Mouse (Mus musculus): ENCODE measurements around the gene Pik3cg. TPM values are rescaled to one million over a fixed set of nuclear protein-coding genes. Genes with fewer than 3 reads are reported as not detected.
"Not testable (repeated sequence)": the region's sequence is repeated elsewhere in the genome, so short reads cannot be mapped to it uniquely, and the experiment has no call there.

The Pik3cg gene
- 2.6 and 2.9 TPM in 2 replicates for polyA plus RNA-seq (2015; fragmentation: Nextera tagmentation; extraction: Ambion mirVana)

DNA sequence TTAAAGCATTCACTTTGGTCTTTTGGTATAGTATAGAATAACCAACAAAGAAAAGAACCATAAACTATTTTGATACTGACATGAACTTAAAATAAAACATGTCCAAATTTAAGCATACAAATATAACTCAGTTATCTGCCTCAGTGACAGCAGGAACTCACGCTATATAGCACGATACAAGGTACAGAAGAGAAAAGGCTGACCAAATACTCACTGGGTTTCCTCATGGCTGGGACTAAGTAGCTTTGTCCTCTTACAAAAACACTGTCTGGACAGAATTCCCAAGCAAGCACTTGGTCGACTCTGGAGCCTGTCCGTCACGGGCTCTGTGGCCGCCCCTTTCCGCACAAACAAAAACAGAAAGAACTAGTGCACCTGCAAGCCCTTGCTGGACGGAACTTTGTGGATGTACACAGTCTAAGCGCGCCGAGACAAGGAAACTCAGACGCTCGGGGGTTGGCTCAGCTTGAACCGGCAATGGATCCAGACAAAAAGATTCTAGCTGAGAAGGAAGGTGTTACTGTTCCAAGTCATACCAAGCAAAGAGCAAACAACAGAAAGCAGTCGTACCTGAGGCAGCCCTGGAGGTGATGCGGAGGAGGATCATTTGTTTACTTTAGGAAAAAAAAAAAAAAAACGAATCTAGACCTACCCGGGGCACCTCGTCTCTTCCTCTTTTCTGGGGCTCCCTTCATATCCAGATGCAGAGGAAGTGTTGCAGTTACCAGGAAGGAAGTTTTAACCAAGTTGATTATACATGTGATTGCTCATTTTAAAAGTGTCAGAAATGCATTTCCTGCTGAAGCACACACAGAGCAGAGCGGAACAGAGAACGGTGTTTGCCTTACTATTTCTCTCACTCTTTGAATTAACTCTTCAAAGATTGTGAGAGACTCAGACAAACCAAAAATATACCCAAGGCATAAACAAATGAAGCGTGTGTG is at the start of gene Pik3cg:
TSS of gene Pik3cg (minus strand) at position 712 of the 944 bp plus-strand sequence.
- peak; percentile 53 for ATAC-seq (ENCODE audit: insufficient read depth, low FRiP score, low read depth)
- Histone ChIP-seq H3K36me3 (no peaks in the 10 kb centered on the region), H3K27ac (peak within 1 kb of the TSS; percentile 61; the same call in 1 of the 2 replicates), H3K4me3 (replicated peaks) (peak within 1 kb of the TSS; percentile 32), H3K4me2 (peak within 1 kb of the TSS; percentile 46), H3K4me1 (no peaks in the 10 kb centered on the region), H3K9me3 (no peaks in the 10 kb centered on the region), H3K27me3 (replicated peaks) (no peaks in the 10 kb centered on the region), H3K9ac (no peak within 1 kb of the TSS)
- 34% methylated on average over 22 of the region's 22 CpGs for WGBS

DNA sequence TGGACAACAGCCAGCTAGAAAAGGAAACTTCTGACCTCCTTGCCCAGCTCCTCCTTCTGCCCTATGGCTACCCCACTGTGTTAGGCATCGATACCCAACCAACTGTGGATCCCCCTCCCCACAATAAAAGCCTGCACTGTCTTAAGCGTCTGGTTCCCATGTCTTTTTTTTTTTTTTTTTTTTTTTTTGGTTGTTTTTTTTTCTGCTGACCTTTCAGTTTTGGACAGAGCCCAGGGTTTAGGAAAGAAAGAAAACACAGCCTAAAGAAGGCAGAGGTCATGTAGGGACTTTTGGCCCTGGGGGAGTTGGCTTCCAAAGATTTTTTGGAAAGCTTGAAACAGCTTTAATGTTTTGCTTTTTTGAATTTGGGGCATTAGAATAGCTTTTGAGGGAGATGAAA is 40.0 kb upstream of the Pik3cg start:
- no peaks in the 10 kb centered on the region for H3K27me3 ChIP-seq (replicated peaks)
- no peak overlapping the region for H3K4me3 ChIP-seq (replicated peaks)
- no peak for ATAC-seq (ENCODE audit: insufficient read depth, low FRiP score, low read depth)
- no peaks in the 10 kb centered on the region for H3K4me1 ChIP-seq
- H3K9me3 ChIP-seq: no peaks in the 10 kb centered on the region
- no peak overlapping the region for H3K27ac ChIP-seq
- WGBS: 53% methylated on average over 2 of the region's 2 CpGs
- H3K4me2 ChIP-seq: no peak overlapping the region
- no peaks in the 10 kb centered on the region for H3K36me3 ChIP-seq
- no peak overlapping the region for H3K9ac ChIP-seq

DNA sequence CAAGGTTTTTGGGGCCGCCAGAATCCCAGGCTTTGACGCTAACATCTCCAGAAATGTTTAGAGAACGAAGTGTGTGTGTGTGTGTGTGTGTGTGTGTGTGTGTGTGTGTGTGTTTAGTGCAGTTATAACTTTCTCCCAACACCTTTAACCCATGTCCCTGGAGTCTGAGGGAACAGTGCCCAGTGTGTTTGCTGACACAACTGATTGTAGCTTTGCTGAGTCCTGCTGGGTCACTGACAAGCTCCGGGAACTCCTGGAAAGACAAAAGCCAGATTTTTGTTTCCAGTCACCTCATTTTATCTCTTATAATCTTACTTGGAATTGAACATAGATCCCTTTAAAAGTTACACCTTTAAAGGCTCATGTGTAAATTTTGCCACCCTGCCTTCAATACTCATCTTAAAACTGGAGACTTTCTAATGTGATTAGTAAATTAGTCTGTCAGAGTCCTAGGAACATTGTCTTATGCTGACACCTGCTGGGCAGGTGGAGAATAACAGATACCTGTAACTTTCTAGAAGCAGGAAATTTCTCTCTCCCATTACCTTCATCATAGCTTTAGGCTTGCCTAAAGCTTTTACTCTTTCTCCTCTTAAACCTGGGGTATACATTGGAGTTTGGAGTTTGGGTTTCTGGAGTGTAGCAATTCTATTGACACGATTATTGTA is 37.2 kb upstream of the Pik3cg start:
- 58% methylated on average over 5 of the region's 5 CpGs for WGBS
- no peaks in the 10 kb centered on the region for H3K9me3 ChIP-seq
- ATAC-seq (ENCODE audit: insufficient read depth, low FRiP score, low read depth): no peak
- H3K27ac ChIP-seq: no peak overlapping the region
- H3K4me2 ChIP-seq: no peak overlapping the region
- H3K4me1 ChIP-seq: no peaks in the 10 kb centered on the region
- no peak overlapping the region for H3K4me3 ChIP-seq (replicated peaks)
- H3K9ac ChIP-seq: no peak overlapping the region
- H3K27me3 ChIP-seq (replicated peaks): no peaks in the 10 kb centered on the region
- no peaks in the 10 kb centered on the region for H3K36me3 ChIP-seq

DNA sequence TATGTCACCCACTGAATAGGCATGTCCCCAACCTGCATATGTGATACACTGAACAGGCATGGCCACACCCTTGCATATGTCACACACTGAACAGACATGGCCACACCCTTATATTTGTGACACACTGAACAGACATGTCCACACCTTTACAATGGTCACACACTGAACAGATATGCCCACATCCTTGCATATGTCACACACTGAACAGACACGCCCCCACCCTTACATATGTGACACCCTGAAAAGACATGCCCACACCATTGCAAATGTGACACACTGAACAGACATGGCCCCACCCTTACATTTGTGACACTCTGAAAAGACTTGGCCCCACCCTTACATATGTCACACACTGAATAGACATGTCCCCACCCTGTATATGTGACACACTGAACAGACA is 35.1 kb upstream of the Pik3cg start:
- no peak overlapping the region for H3K9ac ChIP-seq
- no peak overlapping the region for H3K4me3 ChIP-seq (replicated peaks)
- 77% methylated on average over 1 of the region's 1 CpGs for WGBS
- H3K27ac ChIP-seq: no peak overlapping the region
- H3K9me3 ChIP-seq: no peaks in the 10 kb centered on the region
- ATAC-seq (ENCODE audit: insufficient read depth, low FRiP score, low read depth): no peak
- no peak overlapping the region for H3K4me2 ChIP-seq
- no peaks in the 10 kb centered on the region for H3K36me3 ChIP-seq
- no peaks in the 10 kb centered on the region for H3K4me1 ChIP-seq
- H3K27me3 ChIP-seq (replicated peaks): no peaks in the 10 kb centered on the region

DNA sequence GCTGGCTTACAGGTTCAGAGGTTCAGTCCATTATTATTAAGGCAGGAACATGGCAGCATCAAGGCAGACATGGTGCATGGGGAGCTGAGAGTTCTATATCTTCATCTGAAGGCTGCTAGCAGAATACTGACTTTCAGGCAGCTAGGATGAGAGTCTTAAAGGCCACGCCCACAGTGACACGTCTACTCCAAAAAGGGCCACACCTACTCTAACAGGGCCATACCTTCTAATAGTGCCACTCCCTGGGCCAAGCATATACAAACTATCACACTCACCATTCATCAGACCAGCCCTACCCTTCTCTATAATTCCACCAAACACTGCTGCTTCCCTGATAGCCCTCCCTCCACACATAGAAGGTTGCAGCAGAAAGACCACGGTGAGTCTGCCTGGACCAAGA is 30.7 kb upstream of the Pik3cg start:
- H3K9me3 ChIP-seq; H3K4me3 ChIP-seq (replicated peaks); H3K4me1 ChIP-seq; H3K4me2 ChIP-seq; ATAC-seq (ENCODE audit: insufficient read depth, low FRiP score, low read depth); H3K27me3 ChIP-seq (replicated peaks); H3K27ac ChIP-seq; H3K9ac ChIP-seq; H3K36me3 ChIP-seq: not testable (repeated sequence)
- WGBS: 63% methylated on average over 3 of the region's 3 CpGs

DNA sequence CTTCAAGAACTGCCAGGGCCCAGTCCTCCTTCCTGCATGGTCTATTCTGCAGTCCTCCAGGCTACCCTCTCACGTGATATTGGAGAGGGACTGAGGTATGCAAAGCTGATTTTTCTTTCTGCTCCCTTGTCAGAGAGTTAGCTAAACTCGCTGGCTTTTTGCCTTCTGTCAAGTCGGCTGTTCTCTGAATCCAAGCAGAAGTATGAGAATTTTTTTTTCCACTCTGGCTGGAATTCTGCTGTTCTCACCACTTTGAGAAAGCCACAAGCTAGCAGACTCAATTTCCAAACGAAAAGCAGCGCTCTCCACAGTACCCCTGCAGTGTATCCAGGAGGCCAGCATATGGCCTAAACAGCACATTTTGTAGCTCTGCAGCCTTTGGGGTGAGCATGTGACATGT is 30.0 kb upstream of the Pik3cg start:
- Histone ChIP-seq H3K27me3 (replicated peaks) (no peaks in the 10 kb centered on the region), H3K4me3 (replicated peaks) (no peak overlapping the region), H3K9me3 (no peaks in the 10 kb centered on the region), H3K27ac (peak overlapping the region; percentile 61; the same call in 1 of the 2 replicates), H3K4me2 (no peak overlapping the region), H3K9ac (no peak overlapping the region), H3K36me3 (no peaks in the 10 kb centered on the region), H3K4me1 (no peaks in the 10 kb centered on the region)
- no peak for ATAC-seq (ENCODE audit: insufficient read depth, low FRiP score, low read depth)
- WGBS: 38% methylated on average over 5 of the region's 5 CpGs

DNA sequence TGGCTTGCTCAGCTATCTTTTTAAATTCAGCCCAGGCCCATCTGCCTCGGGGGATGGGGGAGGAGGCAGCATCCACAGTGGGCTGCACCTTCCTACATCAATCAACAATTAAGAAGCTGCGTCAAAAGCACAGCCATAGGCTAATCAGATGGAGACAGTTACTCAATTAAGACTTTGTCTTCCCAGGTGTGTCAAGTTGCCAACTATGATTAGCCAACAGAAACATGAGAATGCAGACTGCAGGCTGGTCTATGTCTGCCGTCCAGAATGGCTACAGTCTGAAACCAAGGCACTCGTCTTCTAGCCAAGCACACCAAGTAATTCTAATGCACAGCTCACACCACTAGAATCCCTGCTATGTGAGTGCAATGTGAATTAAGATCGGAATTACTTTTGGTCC is 29.4 kb upstream of the Pik3cg start:
- H3K27me3 ChIP-seq (replicated peaks): no peaks in the 10 kb centered on the region
- 56% methylated on average over 5 of the region's 5 CpGs for WGBS
- H3K4me3 ChIP-seq (replicated peaks): no peak overlapping the region
- H3K4me1 ChIP-seq: no peaks in the 10 kb centered on the region
- no peak overlapping the region for H3K4me2 ChIP-seq
- 0 out of 2 replicates have a peak overlapping the region, but pooled peaks have one; percentile 21 for H3K27ac ChIP-seq
- no peak overlapping the region for H3K9ac ChIP-seq
- no peak for ATAC-seq (ENCODE audit: insufficient read depth, low FRiP score, low read depth)
- H3K9me3 ChIP-seq: no peaks in the 10 kb centered on the region
- H3K36me3 ChIP-seq: no peaks in the 10 kb centered on the region

DNA sequence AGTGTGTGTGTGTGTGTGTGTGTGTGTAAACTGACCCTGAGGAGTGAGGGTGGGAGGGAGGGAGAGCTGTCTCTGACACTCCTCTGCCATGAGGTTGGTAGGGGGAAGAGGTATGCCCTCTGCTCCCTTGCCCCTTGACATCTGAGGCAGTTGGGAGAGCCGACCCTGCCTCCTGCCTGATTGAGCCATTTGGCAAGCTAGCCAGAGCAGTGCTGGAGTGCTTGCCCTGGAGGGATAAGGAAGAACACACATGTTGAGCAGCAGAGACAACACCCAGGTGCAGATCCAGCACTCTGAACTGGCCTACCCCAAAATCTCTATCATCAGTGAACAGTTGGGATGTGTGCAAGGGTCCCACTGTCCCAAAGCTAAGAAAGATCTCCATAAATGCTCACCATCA is 28.7 kb upstream of the Pik3cg start:
- WGBS: 35% methylated on average over 1 of the region's 1 CpGs
- Histone ChIP-seq H3K4me2 (no peak overlapping the region), H3K4me1 (no peaks in the 10 kb centered on the region), H3K4me3 (replicated peaks) (no peak overlapping the region), H3K9me3 (no peaks in the 10 kb centered on the region), H3K9ac (no peak overlapping the region), H3K27me3 (replicated peaks) (no peaks in the 10 kb centered on the region), H3K36me3 (no peaks in the 10 kb centered on the region), H3K27ac (no peak overlapping the region)
- no peak for ATAC-seq (ENCODE audit: insufficient read depth, low FRiP score, low read depth)

DNA sequence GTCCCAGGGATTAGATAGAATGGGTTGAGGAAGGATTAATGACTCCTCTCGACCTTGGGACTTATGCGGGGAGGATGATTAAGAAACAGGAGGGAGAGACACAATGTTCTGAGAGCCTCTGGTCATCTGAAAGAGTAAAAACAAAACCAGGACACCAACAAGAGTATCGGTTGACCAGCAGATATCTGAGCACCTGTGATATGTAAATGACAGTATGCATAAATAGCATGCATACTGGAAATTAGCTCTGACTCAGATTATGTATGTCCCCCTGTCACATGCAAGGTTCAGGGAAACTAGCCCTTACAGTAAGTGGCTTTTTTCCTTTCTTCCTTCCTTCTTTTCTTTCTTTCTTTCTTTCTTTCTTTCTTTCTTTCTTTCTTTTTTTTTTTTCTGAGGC is 28.0 kb upstream of the Pik3cg start:
- 81% methylated on average over 3 of the region's 3 CpGs for WGBS
- no peak overlapping the region for H3K4me2 ChIP-seq
- H3K27ac ChIP-seq: no peak overlapping the region
- H3K9me3 ChIP-seq: no peaks in the 10 kb centered on the region
- H3K9ac ChIP-seq: no peak overlapping the region
- no peak for ATAC-seq (ENCODE audit: insufficient read depth, low FRiP score, low read depth)
- H3K27me3 ChIP-seq (replicated peaks): no peaks in the 10 kb centered on the region
- no peaks in the 10 kb centered on the region for H3K36me3 ChIP-seq
- H3K4me1 ChIP-seq: no peaks in the 10 kb centered on the region
- H3K4me3 ChIP-seq (replicated peaks): no peak overlapping the region

DNA sequence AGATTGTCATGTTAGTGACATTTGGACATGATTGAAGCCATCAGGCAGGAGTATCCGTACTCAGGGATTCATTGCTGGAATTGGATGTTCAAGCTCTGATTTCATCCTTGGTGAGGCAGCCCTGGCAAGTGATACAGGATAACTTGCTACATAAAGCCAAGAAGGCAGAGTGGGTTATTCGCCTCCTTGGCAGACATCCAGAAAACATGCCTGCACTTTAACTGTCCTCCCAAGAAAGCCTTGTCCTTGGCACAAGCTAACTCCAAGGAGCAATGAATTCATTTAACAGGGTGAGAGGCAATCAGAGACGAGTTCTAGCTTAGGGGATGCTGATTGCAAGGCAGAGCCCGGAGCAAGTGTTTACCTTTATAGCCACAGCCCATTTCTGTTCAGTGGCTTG is 25.4 kb upstream of the Pik3cg start:
- Histone ChIP-seq H3K4me3 (replicated peaks) (no peak overlapping the region), H3K36me3 (no peaks in the 10 kb centered on the region), H3K27me3 (replicated peaks) (no peaks in the 10 kb centered on the region), H3K27ac (no peak overlapping the region), H3K9ac (no peak overlapping the region), H3K9me3 (no peaks in the 10 kb centered on the region), H3K4me2 (no peak overlapping the region), H3K4me1 (no peaks in the 10 kb centered on the region)
- ATAC-seq (ENCODE audit: insufficient read depth, low FRiP score, low read depth): no peak
- 50% methylated on average over 4 of the region's 4 CpGs for WGBS

DNA sequence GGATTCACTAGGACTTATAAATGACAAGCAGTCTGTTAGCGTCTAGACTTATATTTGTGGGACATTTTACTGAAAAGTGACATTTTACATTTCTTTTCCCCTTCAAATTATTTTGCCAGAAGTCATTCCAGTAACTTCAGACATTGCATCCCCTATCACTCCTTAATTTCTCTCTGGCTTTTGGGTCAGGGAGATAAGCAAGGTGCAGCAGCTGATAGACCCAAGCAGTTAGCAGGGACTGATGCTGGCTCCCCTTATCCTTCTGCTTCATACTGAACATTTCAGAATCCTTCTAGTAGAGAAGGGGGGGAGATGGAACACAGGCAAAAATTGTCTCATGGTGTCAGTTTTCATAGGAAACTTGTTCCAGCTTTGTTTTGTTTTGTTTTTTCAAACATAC is 22.9 kb upstream of the Pik3cg start:
- 93% methylated on average over 1 of the region's 1 CpGs for WGBS
- Histone ChIP-seq H3K4me2 (no peak overlapping the region), H3K9me3 (no peaks in the 10 kb centered on the region), H3K27me3 (replicated peaks) (no peaks in the 10 kb centered on the region), H3K9ac (no peak overlapping the region), H3K4me3 (replicated peaks) (no peak overlapping the region), H3K27ac (no peak overlapping the region), H3K36me3 (no peaks in the 10 kb centered on the region), H3K4me1 (no peaks in the 10 kb centered on the region)
- peak; percentile 50; the same call in 1 of the 2 replicates for ATAC-seq (ENCODE audit: insufficient read depth, low FRiP score, low read depth)

DNA sequence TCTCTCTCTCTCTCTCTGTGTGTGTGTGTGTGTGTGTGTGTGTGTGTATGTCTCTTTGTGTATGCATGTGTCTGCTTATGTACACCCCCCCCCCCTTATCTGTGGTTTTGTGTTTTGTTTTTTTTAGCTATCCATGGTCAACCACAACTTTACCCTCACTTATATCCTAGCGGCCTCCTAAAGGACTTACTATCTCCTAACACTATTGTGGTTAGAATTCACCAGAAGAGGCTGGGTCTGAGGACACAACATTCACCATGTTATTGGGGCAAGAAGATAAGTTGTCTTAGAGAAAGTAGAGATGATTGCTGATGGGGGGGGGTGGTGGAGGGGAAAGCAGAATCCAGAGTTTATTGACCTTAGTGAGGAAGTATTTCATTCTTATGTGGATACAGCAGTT is 15.2 kb upstream of the Pik3cg start:
- ATAC-seq (ENCODE audit: insufficient read depth, low FRiP score, low read depth): no peak

More for the DNA sequence above, 15.2 kb upstream of the Pik3cg start:
- H3K36me3 ChIP-seq: no peaks in the 10 kb centered on the region
- no peaks in the 10 kb centered on the region for H3K27me3 ChIP-seq (replicated peaks)
- no peaks in the 10 kb centered on the region for H3K4me1 ChIP-seq
- no peak overlapping the region for H3K9ac ChIP-seq
- H3K4me2 ChIP-seq: no peak overlapping the region
- no peak overlapping the region for H3K4me3 ChIP-seq (replicated peaks)
- 87% methylated on average over 1 of the region's 1 CpGs for WGBS
- no peaks in the 10 kb centered on the region for H3K9me3 ChIP-seq
- no peak overlapping the region for H3K27ac ChIP-seq

All from stomach, embryonic 15.5 days (tissue).